Mouse (Mus musculus): ENCODE measurements around the gene Il34.

The Il34 gene

DNA sequence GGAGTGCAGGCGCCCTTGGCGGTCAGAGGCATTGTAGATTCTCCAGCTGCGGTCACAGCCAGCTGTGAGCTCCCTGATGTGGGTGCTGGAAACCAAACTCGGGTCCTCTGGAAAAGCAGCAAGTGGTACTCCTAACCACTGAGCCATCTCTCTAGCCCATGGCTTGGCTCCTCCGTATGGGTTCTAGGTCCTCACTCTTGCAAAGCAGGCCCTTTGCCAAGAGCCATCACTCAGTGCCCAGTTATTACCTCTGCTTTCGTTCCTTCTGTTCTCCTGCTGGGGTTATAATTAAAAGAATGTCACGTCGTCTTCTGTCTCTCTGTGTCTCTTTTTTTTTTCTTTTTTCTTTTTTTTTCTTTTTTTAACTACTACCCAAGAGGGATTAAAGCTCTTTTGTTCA, 72.7 kb downstream of the Il34 start:
- no peak for DNase-seq (ENCODE audit: low spot score)

- DNase-seq (ENCODE audit: low spot score) = no peak
These were observed 74.3 kb downstream of the Il34 start for GRCm38 (mm10) chr8:110731346-110731859.

- DNase-seq (ENCODE audit: low spot score) = no peak
These were observed 78.8 kb downstream of the Il34 start for GRCm38 (mm10) chr8:110726893-110727292.

- DNase-seq (ENCODE audit: low spot score) = no peak
These were observed 80.5 kb downstream of the Il34 start for GRCm38 (mm10) chr8:110725084-110725838.

- DNase-seq (ENCODE audit: low spot score) = no peak
These were observed 81.2 kb downstream of the Il34 start for GRCm38 (mm10) chr8:110724493-110724892.

DNA sequence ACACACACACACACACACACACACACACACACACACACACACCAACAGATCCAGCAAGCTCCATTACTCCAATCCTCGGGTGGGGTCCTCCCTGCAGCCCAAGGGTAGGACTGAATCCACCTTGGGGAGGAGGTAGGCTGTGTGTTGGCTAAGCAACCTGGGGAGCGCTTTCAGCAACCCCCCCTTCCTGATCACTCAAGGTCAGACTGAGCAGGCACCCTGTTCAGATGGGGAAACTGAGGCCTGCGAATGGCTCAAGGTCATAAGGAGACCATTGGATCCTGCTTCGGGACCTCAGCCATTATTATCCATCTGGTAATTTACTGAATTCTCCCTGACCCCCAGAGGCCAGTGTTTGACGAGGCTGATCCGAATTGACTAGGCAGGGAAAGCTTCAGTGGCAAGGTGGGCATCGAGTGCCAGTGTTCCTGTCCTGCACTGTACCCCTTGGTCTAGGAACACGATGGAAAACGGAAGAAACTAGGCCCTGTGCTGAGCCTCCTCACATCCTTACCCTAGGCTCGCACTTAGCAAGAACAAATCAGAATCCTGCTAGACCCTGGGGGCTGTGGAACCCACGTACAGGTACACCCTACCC, 83.2 kb downstream of the Il34 start:
- DNase-seq (ENCODE audit: low spot score) = no peak

GRCm38 (mm10) chr8:110721606-110722413, 83.9 kb downstream of the Il34 start:
- DNase-seq (ENCODE audit: low spot score) = no peak

DNA sequence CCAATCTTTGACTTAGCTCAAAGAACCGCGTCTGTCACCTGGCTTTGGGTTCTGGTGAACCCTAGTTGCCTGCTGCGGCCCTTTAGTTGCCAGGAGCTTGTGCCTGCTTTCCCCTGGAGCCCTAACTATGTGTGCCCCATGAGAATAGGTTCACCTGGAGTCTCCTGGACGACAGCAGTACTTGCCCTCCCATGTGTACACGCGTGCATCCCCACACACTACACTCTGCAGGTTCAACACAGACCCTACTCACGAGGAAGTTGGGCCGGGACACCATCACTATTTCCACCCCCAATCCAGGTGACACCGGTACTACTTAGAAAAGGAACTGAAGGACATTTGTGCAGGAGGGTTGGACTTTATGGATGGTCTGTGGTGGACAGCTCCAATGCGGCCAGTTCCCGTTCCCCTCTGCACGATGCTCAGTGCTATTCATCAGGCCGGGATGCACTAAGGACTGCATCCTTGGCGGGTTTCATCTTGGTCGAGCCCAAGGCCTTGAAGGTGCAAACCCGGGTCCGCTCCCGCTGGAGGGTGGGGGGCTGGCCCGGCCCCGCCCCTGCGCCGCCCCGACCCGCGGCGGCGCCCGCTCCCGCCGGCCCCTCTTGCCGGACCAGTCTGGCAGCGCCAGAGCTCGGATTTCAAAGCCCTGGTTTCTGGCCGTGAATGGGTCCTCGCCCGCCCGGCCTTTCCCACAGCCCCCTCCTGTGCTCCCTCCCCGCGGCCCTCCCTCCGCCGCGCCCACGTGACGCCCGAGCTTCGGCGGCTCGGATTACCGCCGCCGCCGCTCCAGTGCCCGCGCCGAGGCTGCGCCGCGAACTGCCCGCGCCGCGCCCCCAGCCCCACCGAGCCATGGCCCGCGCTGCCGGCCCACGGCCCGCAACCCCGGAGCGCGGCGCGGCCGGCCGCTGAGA, 84.8 kb downstream of the Il34 start, which contains the start of gene Mtss1l:
Gene Mtss1l, plus strand, starts transcription at position 792 of the 914 bp plus-strand sequence.
- peak; percentile 55 for DNase-seq (ENCODE audit: low spot score)

GRCm38 (mm10) chr8:110719898-110720653, 85.6 kb downstream of the Il34 start:
- DNase-seq (ENCODE audit: low spot score) = no peak

- no peak for DNase-seq (ENCODE audit: low spot score)
These were observed 86.6 kb downstream of the Il34 start for GRCm38 (mm10) chr8:110718969-110719670.

GRCm38 (mm10) chr8:110718209-110718968, 87.3 kb downstream of the Il34 start:
- no peak for DNase-seq (ENCODE audit: low spot score)

GRCm38 (mm10) chr8:110717131-110717530, 88.6 kb downstream of the Il34 start:
- DNase-seq (ENCODE audit: low spot score) = no peak

GRCm38 (mm10) chr8:110716075-110716474, 89.6 kb downstream of the Il34 start:
- DNase-seq (ENCODE audit: low spot score) = no peak

GRCm38 (mm10) chr8:110714827-110715519, 90.8 kb downstream of the Il34 start:
- no peak for DNase-seq (ENCODE audit: low spot score)

DNA sequence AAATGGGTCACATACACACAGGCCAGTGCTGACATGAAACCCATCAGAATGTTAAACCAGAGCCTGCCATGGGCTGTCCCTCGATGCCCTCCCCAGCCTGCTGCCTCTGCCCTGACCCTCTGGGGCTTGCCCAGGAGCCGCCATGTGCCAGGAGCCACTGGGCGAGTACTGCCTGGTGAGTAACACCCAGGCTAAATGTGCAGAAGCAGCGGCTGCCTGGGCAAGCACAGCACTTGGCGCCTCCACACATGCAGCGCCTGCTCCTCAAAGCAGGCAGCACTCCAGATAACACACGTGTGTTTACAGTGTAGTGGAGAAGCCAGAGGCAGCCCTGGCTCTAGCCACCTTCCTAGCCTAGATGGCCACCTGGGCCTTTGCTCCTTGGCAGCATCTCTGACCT, 92.7 kb downstream of the Il34 start:
- DNase-seq (ENCODE audit: low spot score) = no peak

DNA sequence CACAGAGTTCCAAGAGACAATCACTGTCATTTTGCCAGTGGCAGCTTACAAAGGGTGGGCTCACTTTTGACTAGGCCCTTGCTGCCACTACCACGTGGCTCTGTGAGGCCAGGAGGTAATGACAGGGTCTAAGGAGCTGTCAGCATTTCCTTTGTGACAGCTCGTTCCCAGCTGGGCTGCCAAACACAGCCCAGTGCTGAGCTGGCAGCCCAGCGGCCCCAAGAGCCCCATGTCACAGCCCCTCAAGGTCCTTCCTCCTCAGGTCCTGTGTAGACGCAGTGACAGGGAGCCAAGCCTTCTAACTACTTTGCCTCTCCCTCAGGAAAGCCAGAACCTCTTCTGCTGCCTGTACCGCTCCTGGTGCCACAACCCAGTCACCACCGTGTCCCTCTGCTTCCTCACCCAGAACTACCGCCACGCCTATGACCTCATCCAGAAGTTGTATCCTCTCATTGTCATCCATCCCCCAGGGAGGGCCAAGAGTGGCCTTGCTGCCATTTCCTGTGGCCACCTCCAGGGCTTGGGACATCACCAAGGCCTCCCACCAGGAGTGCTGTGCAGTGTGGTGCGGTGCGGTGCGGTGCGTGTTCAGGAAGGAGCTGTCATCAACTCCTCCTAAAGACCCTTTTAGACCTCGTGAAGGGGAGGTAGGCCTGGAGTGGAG, 94.3 kb downstream of the Il34 start:
- DNase-seq (ENCODE audit: low spot score) = no peak

GRCm38 (mm10) chr8:110710593-110710992, 95.1 kb downstream of the Il34 start:
- DNase-seq (ENCODE audit: low spot score) = no peak

DNA sequence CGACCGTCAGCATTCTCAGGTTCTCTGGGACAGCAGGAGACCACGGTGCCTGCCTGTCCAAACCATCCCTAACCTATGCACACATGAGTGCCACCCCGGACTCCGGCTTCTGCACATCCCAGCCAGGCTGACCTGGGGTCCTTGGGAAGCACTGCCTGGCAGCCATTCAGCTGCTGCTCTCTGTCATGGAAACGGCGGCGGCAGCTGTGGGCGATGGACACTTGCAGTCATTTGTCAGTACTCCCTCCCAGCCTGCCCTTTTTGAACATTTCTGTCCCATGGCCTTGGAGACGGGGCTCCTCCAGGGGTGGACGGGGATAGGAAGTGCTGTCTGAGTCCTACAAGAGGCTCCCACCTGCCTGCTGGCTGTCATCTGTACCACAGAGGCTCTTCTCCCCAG, 97.3 kb downstream of the Il34 start:
- DNase-seq (ENCODE audit: low spot score) = no peak

All from urinary bladder, postnatal 10 days (tissue).